Mouse (Mus musculus): Measurements from ENCODE around the gene Cacna1s. TPM values are rescaled to one million over a fixed set of nuclear protein-coding genes. Genes with fewer than 3 reads are reported as not detected.

Gene Cacna1s
- polyA plus RNA-seq, 1 experiment from 2014 or later, result 0.10 TPM

DNA sequence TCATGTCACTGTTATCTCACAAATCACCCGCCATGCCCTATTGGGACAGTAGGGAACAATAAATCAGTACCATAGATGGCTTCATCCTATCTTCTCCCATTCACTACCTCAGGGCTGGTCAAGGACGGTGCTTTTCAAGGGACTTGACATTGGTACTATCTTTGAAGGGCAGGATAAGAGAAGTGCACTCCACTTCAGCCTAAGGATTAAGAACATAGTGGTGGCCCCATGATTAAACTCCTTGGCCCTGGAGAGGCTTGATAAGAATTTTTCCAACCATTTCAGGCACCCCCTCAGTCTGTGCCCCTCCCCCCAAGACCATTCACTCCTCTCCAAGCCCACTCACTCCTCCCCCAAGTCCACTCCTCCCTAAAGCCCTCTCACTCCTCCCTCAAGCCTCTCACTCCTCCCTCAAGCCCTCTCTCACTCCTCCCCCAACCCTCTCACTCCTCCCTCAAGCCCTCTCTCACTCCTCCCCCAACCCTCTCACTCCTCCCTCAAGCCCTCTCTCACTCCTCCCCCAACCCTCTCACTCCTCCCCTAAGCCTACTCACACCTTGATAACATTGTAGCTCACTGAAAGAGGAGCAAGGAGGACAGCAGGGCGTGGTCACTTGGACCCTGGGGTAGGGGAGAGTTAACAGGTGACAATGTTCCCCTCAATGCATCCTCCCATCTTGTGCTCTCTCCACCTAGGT is 33.6 kb downstream of the Cacna1s start:
- DNase-seq, result no peak
- Histone ChIP-seq H3K4me3 (replicated peaks) (no peak overlapping the region), H3K9me3 (replicated peaks) (no peaks in the 10 kb centered on the region), H3K4me1 (replicated peaks) (peaks cover 7% of the 10 kb centered on the region), H3K36me3 (no peaks in the 10 kb centered on the region), H3K27me3 (peaks cover 10% of the 10 kb centered on the region; the same call in 1 of the 2 replicates), H3K9ac (no peak overlapping the region), H3K4me2 (no peak overlapping the region), H3K27ac (no peak overlapping the region)
- 32% methylated on average over 3 of the region's 3 CpGs for WGBS (ENCODE audit: insufficient replicate concordance)
- ATAC-seq (ENCODE audit: low read depth), result peak; percentile 67

DNA sequence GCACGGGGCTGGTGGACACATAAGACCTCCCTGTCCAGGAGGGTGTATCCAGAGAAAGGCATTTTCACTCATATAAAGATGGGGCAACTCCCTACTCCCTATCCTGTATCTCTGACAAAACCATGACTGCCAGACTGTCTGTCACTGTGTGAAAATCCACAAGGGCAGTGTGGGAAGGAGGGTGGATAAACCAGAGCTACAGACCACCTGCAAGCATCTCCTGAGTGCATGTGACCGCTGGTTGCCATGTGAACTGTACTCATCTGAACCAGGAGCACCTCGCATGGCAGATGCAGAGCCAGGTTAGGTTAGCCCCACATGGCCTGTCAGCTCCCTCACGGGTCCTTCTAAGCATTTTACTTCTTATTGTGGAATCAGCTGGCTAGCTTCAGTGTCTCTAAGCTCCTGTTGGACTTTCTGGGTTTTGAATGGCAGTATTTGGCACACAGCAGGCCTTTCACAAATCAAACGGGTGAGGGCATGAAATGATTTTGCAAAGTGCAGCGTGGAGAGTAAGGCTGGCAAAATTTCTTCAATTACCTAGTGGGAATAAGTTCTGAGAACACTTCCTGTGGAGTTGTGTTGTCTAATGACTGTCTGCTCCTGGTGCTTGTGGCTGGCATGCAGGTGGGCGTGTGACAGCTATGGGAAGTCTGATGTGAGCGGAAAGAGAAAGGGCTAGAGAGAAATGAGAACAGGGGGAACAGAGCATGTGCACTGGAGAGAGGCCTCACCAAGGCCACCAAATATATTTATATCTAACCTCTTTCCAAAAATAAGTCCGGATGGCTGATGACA is 37.0 kb downstream of the Cacna1s start:
- no peak overlapping the region for H3K9ac ChIP-seq
- no peaks in the 10 kb centered on the region for H3K9me3 ChIP-seq (replicated peaks)
- ATAC-seq (ENCODE audit: low read depth), result no peak
- peaks cover 25% of the 10 kb centered on the region for H3K27me3 ChIP-seq
- H3K4me3 ChIP-seq (replicated peaks), result no peak overlapping the region
- H3K4me1 ChIP-seq (replicated peaks), result peaks cover 10% of the 10 kb centered on the region
- no peak overlapping the region for H3K4me2 ChIP-seq
- WGBS (ENCODE audit: insufficient replicate concordance), result 69% methylated on average over 9 of the region's 9 CpGs
- DNase-seq, result no peak
- no peaks in the 10 kb centered on the region for H3K36me3 ChIP-seq
- H3K27ac ChIP-seq, result no peak overlapping the region

DNA sequence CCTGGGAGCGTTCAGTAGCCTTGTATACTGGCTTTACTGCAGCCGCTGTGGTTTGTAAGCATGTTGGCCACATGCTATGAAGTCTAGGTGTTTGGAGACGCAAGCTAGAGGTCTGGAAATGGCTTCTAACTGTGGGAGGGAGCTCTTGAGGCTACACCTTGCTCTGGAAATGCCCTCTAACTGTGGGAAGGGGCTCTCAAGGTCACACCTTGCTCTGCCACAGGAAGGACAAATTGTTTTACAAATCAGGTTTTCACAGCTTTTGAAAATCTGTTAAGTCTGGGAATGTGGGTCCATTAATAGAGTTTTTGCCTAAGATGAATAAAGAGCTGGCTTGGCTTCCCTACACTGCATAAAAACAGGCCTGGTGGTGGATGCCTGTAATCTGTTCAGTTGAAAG is 41.2 kb downstream of the Cacna1s start:
- Histone ChIP-seq H3K9me3 (replicated peaks) (no peaks in the 10 kb centered on the region), H3K36me3 (no peaks in the 10 kb centered on the region), H3K4me3 (replicated peaks) (no peak overlapping the region), H3K9ac (no peak overlapping the region), H3K27ac (no peak overlapping the region), H3K4me2 (no peak overlapping the region), H3K4me1 (replicated peaks) (0 out of 2 replicates have a peak, but pooled peaks cover 11% of the 10 kb centered on the region), H3K27me3 (peaks cover 25% of the 10 kb centered on the region)
- DNase-seq (no peak), ATAC-seq (ENCODE audit: low read depth) (no peak)
- WGBS (ENCODE audit: insufficient replicate concordance), result 48% methylated on average over 3 of the region's 3 CpGs

DNA sequence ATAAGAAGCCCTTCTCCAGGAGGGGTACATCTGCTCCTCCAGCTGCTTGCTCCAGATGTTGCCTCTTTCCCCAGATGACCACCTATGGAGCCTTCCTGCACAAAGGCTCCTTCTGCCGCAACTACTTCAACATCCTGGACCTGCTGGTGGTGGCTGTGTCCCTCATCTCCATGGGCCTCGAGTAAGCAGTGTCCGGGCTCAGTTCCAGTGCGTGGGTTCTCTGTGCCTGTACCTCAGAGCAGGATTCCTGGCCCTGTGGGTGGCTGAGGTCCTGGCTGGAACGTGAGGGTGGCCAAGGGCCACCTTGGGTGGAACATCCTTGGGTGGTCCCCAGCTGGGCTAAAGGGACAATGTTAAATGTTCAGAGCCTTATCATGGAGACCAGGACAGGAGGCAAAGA is 42.3 kb downstream of the Cacna1s start:
- DNase-seq (no peak), ATAC-seq (ENCODE audit: low read depth) (no peak)
- no peak overlapping the region for H3K9ac ChIP-seq
- no peak overlapping the region for H3K4me3 ChIP-seq (replicated peaks)
- peaks cover 25% of the 10 kb centered on the region for H3K27me3 ChIP-seq
- H3K4me2 ChIP-seq, result no peak overlapping the region
- H3K27ac ChIP-seq, result no peak overlapping the region
- WGBS (ENCODE audit: insufficient replicate concordance), result 59% methylated on average over 5 of the region's 5 CpGs
- H3K36me3 ChIP-seq, result no peaks in the 10 kb centered on the region
- no peaks in the 10 kb centered on the region for H3K9me3 ChIP-seq (replicated peaks)
- H3K4me1 ChIP-seq (replicated peaks), result 0 out of 2 replicates have a peak, but pooled peaks cover 11% of the 10 kb centered on the region

DNA sequence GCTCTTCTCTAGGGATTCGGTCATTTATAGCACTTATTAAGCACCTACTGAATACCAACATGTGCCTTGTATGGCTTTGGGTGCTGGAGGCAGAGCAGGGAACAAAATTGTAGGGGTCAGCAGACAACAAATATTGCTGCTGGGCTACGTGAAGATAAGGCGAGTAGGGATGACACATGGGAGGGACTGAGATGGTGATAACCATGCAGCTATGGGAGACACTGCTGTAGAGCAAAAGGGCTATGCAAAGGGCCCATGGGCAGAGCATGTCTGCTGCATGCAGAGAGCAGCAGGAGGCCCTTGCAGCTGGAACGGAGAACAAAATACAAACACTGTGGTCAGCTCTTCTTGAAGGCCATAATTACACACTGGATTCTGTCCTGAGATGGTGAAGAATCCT is 49.5 kb downstream of the Cacna1s start:
- H3K36me3 ChIP-seq, result no peaks in the 10 kb centered on the region
- peak overlapping the region; percentile 37; the same call in 1 of the 2 replicates for H3K4me2 ChIP-seq
- peak overlapping the region; percentile 82 for H3K27ac ChIP-seq
- H3K4me3 ChIP-seq (replicated peaks), result no peak overlapping the region
- peak; percentile 42 for DNase-seq
- WGBS (ENCODE audit: insufficient replicate concordance), result 30% methylated on average over 4 of the region's 4 CpGs
- peaks cover 39% of the 10 kb centered on the region for H3K4me1 ChIP-seq (replicated peaks)
- peak; percentile 80 for ATAC-seq (ENCODE audit: low read depth)
- H3K9me3 ChIP-seq (replicated peaks), result no peaks in the 10 kb centered on the region
- peak overlapping the region; percentile 52; the same call in 1 of the 2 replicates for H3K9ac ChIP-seq
- H3K27me3 ChIP-seq, result no peaks in the 10 kb centered on the region

DNA sequence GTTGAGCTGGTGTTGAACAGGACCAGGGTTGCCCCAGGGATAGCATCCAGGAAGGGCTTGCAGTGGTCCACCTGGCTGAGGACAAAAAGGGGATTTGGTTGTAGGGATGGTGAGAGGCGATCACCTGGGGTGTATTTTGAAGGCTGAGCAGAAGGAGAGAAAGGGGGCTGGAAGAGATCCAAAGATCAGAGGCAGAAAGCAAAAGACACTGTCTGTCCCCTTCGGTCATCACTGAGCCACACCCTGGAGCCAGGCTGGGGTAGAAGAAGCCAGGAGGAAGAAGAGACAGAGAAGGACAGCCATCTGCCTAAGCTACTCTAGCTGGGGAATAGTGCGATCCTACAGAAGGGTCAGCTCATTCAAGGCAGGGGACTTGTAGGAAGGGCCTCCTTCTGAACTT is 50.0 kb downstream of the Cacna1s start:
- Histone ChIP-seq H3K9ac (peak overlapping the region; percentile 52), H3K27me3 (no peaks in the 10 kb centered on the region), H3K4me1 (replicated peaks) (peaks cover 39% of the 10 kb centered on the region), H3K4me2 (peak overlapping the region; percentile 37), H3K36me3 (no peaks in the 10 kb centered on the region), H3K9me3 (replicated peaks) (no peaks in the 10 kb centered on the region), H3K27ac (peak overlapping the region; percentile 82), H3K4me3 (replicated peaks) (no peak overlapping the region)
- 41% methylated on average over 3 of the region's 3 CpGs for WGBS (ENCODE audit: insufficient replicate concordance)
- ATAC-seq (ENCODE audit: low read depth) (peak; percentile 35), DNase-seq (no peak)

DNA sequence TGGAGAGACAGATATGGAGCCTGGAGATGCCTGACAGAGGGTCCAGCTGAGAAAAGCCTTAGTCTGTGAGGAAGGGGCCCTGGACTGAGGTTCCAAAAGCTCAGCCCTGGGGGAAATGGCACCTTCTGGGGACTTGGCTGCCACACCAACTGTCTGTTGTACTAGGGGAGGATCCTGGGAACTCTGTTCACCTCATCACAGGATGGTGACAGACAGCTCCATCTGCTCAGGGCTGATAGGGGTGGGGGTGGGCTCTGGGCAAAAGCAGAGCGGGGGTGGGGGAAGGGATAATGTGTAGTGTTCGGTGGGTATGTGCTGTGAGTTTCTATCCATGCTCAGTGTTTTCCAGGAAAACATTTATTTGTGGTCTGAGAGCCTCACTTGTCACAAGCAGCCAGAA is 50.4 kb downstream of the Cacna1s start:
- Histone ChIP-seq H3K4me1 (replicated peaks) (peaks cover 39% of the 10 kb centered on the region), H3K4me2 (peak overlapping the region; percentile 37), H3K27ac (peak overlapping the region; percentile 82), H3K36me3 (no peaks in the 10 kb centered on the region), H3K9me3 (replicated peaks) (no peaks in the 10 kb centered on the region), H3K27me3 (no peaks in the 10 kb centered on the region), H3K4me3 (replicated peaks) (no peak overlapping the region), H3K9ac (peak overlapping the region; percentile 52)
- WGBS (ENCODE audit: insufficient replicate concordance), result 10% methylated on average over 2 of the region's 2 CpGs
- peak; percentile 42 for DNase-seq
- ATAC-seq (ENCODE audit: low read depth), result peak; percentile 83

DNA sequence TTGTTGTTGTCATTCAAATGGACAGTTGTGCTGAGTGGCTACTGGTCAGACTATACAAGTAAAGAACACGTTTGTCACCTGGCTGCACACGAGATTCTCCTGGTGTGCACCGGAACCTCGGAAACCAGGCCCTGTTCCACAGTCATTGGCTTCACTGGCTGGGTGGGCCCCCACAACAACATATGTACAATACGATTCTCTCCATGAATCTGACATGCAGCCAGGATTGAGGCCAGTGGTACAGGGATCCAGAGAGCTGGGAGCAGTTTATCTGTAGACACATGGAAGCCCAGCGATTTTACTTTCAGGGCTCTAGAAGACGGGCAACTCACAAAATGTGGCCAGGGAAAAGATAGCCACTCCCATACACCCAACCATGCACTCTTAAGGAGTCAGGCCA is 51.1 kb downstream of the Cacna1s start:
- Histone ChIP-seq H3K4me3 (replicated peaks) (no peak overlapping the region), H3K27ac (peak overlapping the region; percentile 82), H3K4me1 (replicated peaks) (peaks cover 39% of the 10 kb centered on the region), H3K36me3 (no peaks in the 10 kb centered on the region), H3K4me2 (no peak overlapping the region), H3K9ac (no peak overlapping the region), H3K9me3 (replicated peaks) (no peaks in the 10 kb centered on the region), H3K27me3 (no peaks in the 10 kb centered on the region)
- no peak for DNase-seq
- 56% methylated on average over 7 of the region's 7 CpGs for WGBS (ENCODE audit: insufficient replicate concordance)
- no peak for ATAC-seq (ENCODE audit: low read depth)

DNA sequence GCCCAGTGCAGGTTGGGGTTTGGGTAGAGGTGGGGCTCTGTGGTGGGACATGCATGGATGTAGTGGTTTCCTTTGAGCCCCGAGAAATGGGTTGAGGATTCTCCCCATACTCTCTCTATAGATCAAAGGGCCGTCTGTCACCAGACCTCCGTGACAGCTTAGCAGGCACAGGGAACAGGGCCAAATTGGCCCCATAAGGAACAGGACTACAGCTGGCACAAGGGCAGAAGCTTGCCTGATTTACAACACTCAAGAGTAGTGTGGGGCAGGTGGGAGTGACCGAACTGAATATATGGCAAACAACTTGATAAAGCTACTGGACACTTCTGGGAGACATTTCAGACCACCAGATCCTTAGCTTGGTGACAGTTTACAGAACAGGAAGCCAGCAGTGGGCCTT is 52.2 kb downstream of the Cacna1s start:
- H3K27me3 ChIP-seq, result no peaks in the 10 kb centered on the region
- H3K9ac ChIP-seq, result no peak overlapping the region
- peaks cover 39% of the 10 kb centered on the region for H3K4me1 ChIP-seq (replicated peaks)
- H3K36me3 ChIP-seq, result no peaks in the 10 kb centered on the region
- H3K4me3 ChIP-seq (replicated peaks), result no peak overlapping the region
- H3K27ac ChIP-seq, result no peak overlapping the region
- H3K4me2 ChIP-seq, result no peak overlapping the region
- no peaks in the 10 kb centered on the region for H3K9me3 ChIP-seq (replicated peaks)
- DNase-seq, result no peak
- 52% methylated on average over 4 of the region's 4 CpGs for WGBS (ENCODE audit: insufficient replicate concordance)
- ATAC-seq (ENCODE audit: low read depth), result no peak

DNA sequence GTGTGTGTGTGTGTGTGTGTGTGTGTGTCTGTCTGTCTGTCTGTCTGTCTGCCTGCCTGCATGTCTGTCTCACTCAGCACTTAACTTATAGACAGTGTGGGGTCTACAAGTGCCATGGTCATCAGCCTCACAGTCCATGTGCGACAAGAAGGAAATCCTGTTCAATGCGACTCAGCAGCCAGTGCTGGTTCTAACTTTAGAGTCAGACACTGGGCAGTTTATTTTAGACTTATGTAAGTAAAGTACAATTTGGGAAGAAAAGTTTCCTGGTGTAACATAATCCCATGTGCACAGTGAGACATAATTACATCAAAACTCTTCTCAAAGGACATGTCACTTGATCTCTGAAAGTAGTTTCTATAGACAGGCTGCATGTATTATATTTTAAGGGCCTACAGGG is 56.9 kb downstream of the Cacna1s start:
- ATAC-seq (ENCODE audit: low read depth) (no peak), DNase-seq (no peak)
- WGBS (ENCODE audit: insufficient replicate concordance), result 42% methylated on average over 2 of the region's 2 CpGs
- Histone ChIP-seq H3K9me3 (replicated peaks) (no peaks in the 10 kb centered on the region), H3K36me3 (no peaks in the 10 kb centered on the region), H3K4me1 (replicated peaks) (peaks cover 6% of the 10 kb centered on the region), H3K27me3 (no peaks in the 10 kb centered on the region), H3K27ac (no peak overlapping the region), H3K9ac (no peak overlapping the region), H3K4me3 (replicated peaks) (no peak overlapping the region), H3K4me2 (no peak overlapping the region)

DNA sequence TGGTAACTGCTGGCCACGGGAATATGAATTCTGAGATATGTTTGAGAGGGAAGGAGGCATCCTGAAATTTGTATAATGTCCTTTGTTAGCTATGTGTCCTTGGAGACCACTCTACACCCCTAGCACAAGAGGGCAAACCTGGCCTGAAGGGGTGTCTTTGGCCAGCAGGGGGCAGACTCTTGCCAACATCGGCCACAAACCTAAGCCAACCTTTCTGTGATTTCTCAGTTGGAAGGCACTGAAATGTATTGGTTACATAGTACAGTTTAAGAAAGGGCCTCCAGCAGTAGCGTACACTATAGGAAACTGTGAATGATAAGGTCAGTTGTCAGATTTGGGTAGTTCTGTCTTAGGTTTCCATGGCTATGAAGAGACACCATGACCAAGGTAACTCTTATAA is 63.6 kb downstream of the Cacna1s start:
- peak; percentile 34 for DNase-seq
- Histone ChIP-seq H3K9ac (no peak overlapping the region), H3K27ac (no peak overlapping the region), H3K4me2 (no peak overlapping the region), H3K27me3 (no peaks in the 10 kb centered on the region), H3K4me3 (replicated peaks) (no peak overlapping the region), H3K4me1 (replicated peaks) (peaks cover 16% of the 10 kb centered on the region), H3K36me3 (no peaks in the 10 kb centered on the region), H3K9me3 (replicated peaks) (no peaks in the 10 kb centered on the region)
- ATAC-seq (ENCODE audit: low read depth), result no peak
- WGBS (ENCODE audit: insufficient replicate concordance), result 10% methylated on average over 3 of the region's 3 CpGs
